38 mouse cellular contexts compared by ENCODE assay signal in genomic region chrX:165004779-165005324, GRCm38 (mm10). TPM values are rescaled to one million over a fixed set of nuclear protein-coding genes. Genes with fewer than 3 reads are reported as not detected.
"Had no signal": no experiment of that assay in that cellular context is flagged by ENCODE, and none has a peak within 500 bp of the region (broad histone marks: within the 10 kb centered on the region; RNA-seq: fewer than 3 reads in every experiment).

Gm17604 (minus strand) TSS chrX:165004829.

- H3K9ac ChIP-seq: heart, embryonic 12.5 days; hindbrain, embryonic 12.5 days; hindbrain, embryonic 14.5 days; intestine, embryonic 15.5 days; limb, embryonic 12.5 days; liver, embryonic 12.5 days had no signal

- H3K27ac ChIP-seq: heart, embryonic 10.5 days; hindbrain, embryonic 10.5 days; hindbrain, embryonic 12.5 days; hindbrain, embryonic 14.5 days; intestine, embryonic 15.5 days; layer of hippocampus, adult 2 months; left cerebral cortex, adult 2 months; limb, embryonic 10.5 days; limb, embryonic 12.5 days; liver, embryonic 12.5 days had no signal

- H3K36me3 ChIP-seq: heart, embryonic 10.5 days; heart, embryonic 12.5 days; hindbrain, embryonic 10.5 days; hindbrain, embryonic 12.5 days; intestine, embryonic 15.5 days; limb, embryonic 10.5 days; limb, embryonic 12.5 days; liver, embryonic 12.5 days had no signal

- H3K4me1 ChIP-seq: heart, embryonic 10.5 days; heart, embryonic 12.5 days; hindbrain, embryonic 10.5 days; hindbrain, embryonic 12.5 days; intestine, embryonic 15.5 days; limb, embryonic 10.5 days; limb, embryonic 12.5 days; liver, embryonic 12.5 days had no signal

- DNase-seq: gastrocnemius, postnatal 10 days; gastrocnemius, postnatal 25 days; heart, adult 18-20 months; heart, postnatal 10 days; heart, postnatal 4 days; kidney, adult 18-20 months; kidney, adult 8-10 months; kidney, postnatal 10 days; kidney, postnatal 25 days; kidney, postnatal 4 days; liver had no signal

- H3K4me2 ChIP-seq: heart, embryonic 12.5 days; hindbrain, embryonic 12.5 days; hindbrain, embryonic 14.5 days; intestine, embryonic 15.5 days; limb, embryonic 12.5 days; liver, embryonic 12.5 days had no signal

- H3K4me3 ChIP-seq: heart, embryonic 10.5 days; heart, embryonic 12.5 days; hindbrain, embryonic 10.5 days; hindbrain, embryonic 12.5 days; intestine, embryonic 15.5 days; layer of hippocampus, adult 2 months; left cerebral cortex, adult 2 months; limb, embryonic 10.5 days; limb, embryonic 12.5 days; liver, embryonic 12.5 days had no signal

- ATAC-seq: hindbrain, embryonic 16.5 days; inflammation-experienced regulatory T-cells, adult 6 months; intestine, embryonic 15.5 days; liver, embryonic 12.5 days had no signal

- H3K27me3 ChIP-seq: heart, embryonic 12.5 days; hindbrain, embryonic 12.5 days; intestine, embryonic 15.5 days; liver, embryonic 12.5 days had no signal

- H3K9me3 ChIP-seq: heart, embryonic 10.5 days; heart, embryonic 12.5 days; hindbrain, embryonic 10.5 days; hindbrain, embryonic 12.5 days; intestine, embryonic 15.5 days; limb, embryonic 10.5 days; limb, embryonic 12.5 days; liver, embryonic 12.5 days had no signal

RNA-seq across cellular contexts. Expression of gene Gm17604, which starts in this region (rescaled TPM):
- total RNA-seq: gastrocnemius, postnatal 10 days; gastrocnemius, postnatal 25 days; gastrocnemius, postnatal 4 days; granulocyte monocyte progenitor cell, adult 5-6 weeks; heart, adult 18-20 months; heart, adult 8-10 months; heart, postnatal 10 days; heart, postnatal 25 days; heart, postnatal 4 days; layer of hippocampus, adult 2 months; layer of hippocampus, postnatal 10 days; layer of hippocampus, postnatal 25 days; left cerebral cortex, adult 2 months; left cerebral cortex, postnatal 14 days; left cerebral cortex, postnatal 36 days had no signal
- polyA plus RNA-seq: frontal cortex, adult 2 months; heart, embryonic 10.5 days; heart, embryonic 12.5 days; heart, embryonic 14.5 days; heart, embryonic 16.5 days; hindbrain, embryonic 10.5 days; hindbrain, embryonic 12.5 days; hindbrain, embryonic 14.5 days; hindbrain, embryonic 16.5 days; inflammation-experienced regulatory T-cells, adult 6 months; intestine, embryonic 15.5 days; kidney, embryonic 14.5 days; kidney, embryonic 16.5 days; limb, embryonic 10.5 days; limb, embryonic 12.5 days; limb, embryonic 14.5 days; liver, embryonic 12.5 days had no signal
